Mouse (Mus musculus) MEL (cell line): ENCODE measurements around the gene Fam72a. TPM values are rescaled to one million over a fixed set of nuclear protein-coding genes. Genes with fewer than 3 reads are reported as not detected.
A peak's percentile ranks its signal among the peaks of the same experiment; 100 is the strongest.

Source experiments
- DNase-seq: peaks from one replicate; pipeline ENCODE4 v3.0.0; 2011; ENCODE audit warnings: low read depth, low spot score
- H3K27ac ChIP-seq: 2 replicates; pipeline ENCODE4 v1.5.1; 2012; ENCODE audit warnings: low read depth, mild to moderate bottlenecking, control low read depth, low read length, moderate library complexity; ENCODE audit not compliant: control insufficient read depth
- H3K27me3 ChIP-seq, 2 experiments: fragments of 150-350 bp in 1 of 2; sonication (generic) in 1 of 2; 2 replicates each; pipeline ENCODE4 v1.6.1; 2012; ENCODE audit warnings: low read length in 2 of 2, mild to moderate bottlenecking in 2 of 2, improper control_type of control experiment in 1 of 2, moderate library complexity in 1 of 2; ENCODE audit not compliant: insufficient read depth in 2 of 2, control insufficient read depth in 1 of 2
- H3K36me3 ChIP-seq, 2 experiments: 2 replicates each; pipeline ENCODE4 v1.6.1; 2012 to 2014; ENCODE audit warnings: low read length in 2 of 2, improper control_type of control experiment in 1 of 2, inconsistent platforms in 1 of 2, mild to moderate bottlenecking in 1 of 2; ENCODE audit not compliant: insufficient read depth in 2 of 2, control insufficient read depth in 1 of 2
- H3K4me1 ChIP-seq, 2 experiments: fragments of 150-350 bp in 1 of 2; sonication (generic) in 1 of 2; 2 replicates each; pipeline ENCODE4 v1.6.1; 2012; ENCODE audit warnings: low read length in 2 of 2, improper control_type of control experiment in 1 of 2, mild to moderate bottlenecking in 1 of 2; ENCODE audit not compliant: insufficient read depth in 2 of 2, control insufficient read depth in 1 of 2
- H3K4me3 ChIP-seq, 2 experiments: fragments of 150-350 bp in 1 of 2; sonication (generic) in 1 of 2; 2 replicates each; pipeline ENCODE4 v1.5.1; 2012; ENCODE audit warnings: low read depth in 2 of 2, low read length in 2 of 2, mild to moderate bottlenecking in 2 of 2, moderate library complexity in 2 of 2, control low read depth in 1 of 2, improper control_type of control experiment in 1 of 2; ENCODE audit not compliant: control insufficient read depth in 1 of 2, insufficient read depth in 1 of 2
- H3K79me2 ChIP-seq: 2 replicates; pipeline ENCODE4 v1.6.1; 2012; ENCODE audit warnings: mild to moderate bottlenecking, low read length, moderate library complexity; ENCODE audit not compliant: control insufficient read depth, poor library complexity, insufficient read depth
- H3K9ac ChIP-seq: 2 replicates; pipeline ENCODE4 v1.6.1; 2012; ENCODE audit warnings: low read depth, mild to moderate bottlenecking, control low read depth, low read length, moderate library complexity; ENCODE audit not compliant: control insufficient read depth, poor library complexity, severe bottlenecking
- H3K9me3 ChIP-seq: fragments of 150-350 bp; sonication (generic); replicated peaks from 2 replicates; pipeline ENCODE4 v1.6.1; 2012; ENCODE audit warnings: mild to moderate bottlenecking, low read length, improper control_type of control experiment, moderate library complexity; ENCODE audit not compliant: insufficient read depth
- CTCF ChIP-seq, 3 experiments: IDR thresholded peaks in 2 of 3; conservative IDR thresholded peaks in 1 of 3; 2 replicates each; pipeline ENCODE4 v1.5.1; 2011 to 2012; ENCODE audit warnings: low read length in 3 of 3, low read depth in 2 of 3, mild to moderate bottlenecking in 2 of 3, improper control_type of control experiment in 1 of 3, inconsistent platforms in 1 of 3, mixed read lengths in 1 of 3, moderate library complexity in 1 of 3; ENCODE audit not compliant: control insufficient read depth in 1 of 3, insufficient read depth in 1 of 3, poor library complexity in 1 of 3, severe bottlenecking in 1 of 3
- ELF1 ChIP-seq: IDR thresholded peaks from 2 replicates; pipeline ENCODE4 v1.6.1; 2014; ENCODE audit warnings: low read depth, mild to moderate bottlenecking, inconsistent platforms, low read length, improper control_type of control experiment, moderate library complexity
- EP300 ChIP-seq, 2 experiments: IDR thresholded peaks; 2 replicates each; pipeline ENCODE4 v1.6.1; 2011; ENCODE audit warnings: improper control_type of control experiment in 2 of 2, low read length in 2 of 2, low read depth in 1 of 2, mild to moderate bottlenecking in 1 of 2
- ETS1 ChIP-seq: IDR thresholded peaks from 2 replicates; pipeline ENCODE4 v1.6.1; 2012; ENCODE audit warnings: low read depth, mild to moderate bottlenecking, inconsistent platforms, low read length, improper control_type of control experiment, moderate library complexity
- GATA1 ChIP-seq: IDR thresholded peaks from 2 replicates; pipeline ENCODE4 v1.6.1; 2011; ENCODE audit warnings: low read depth, low read length, improper control_type of control experiment
- HCFC1 ChIP-seq: IDR thresholded peaks from 2 replicates; pipeline ENCODE4 v1.6.1; 2012; ENCODE audit warnings: low read depth, mild to moderate bottlenecking, inconsistent platforms, low read length, improper control_type of control experiment, moderate library complexity
- MAFK ChIP-seq: IDR thresholded peaks from 2 replicates; pipeline ENCODE4 v1.6.1; 2011; ENCODE audit warnings: low read depth, mild to moderate bottlenecking, low read length, improper control_type of control experiment, borderline replicate concordance
- MAX ChIP-seq: IDR thresholded peaks from 2 replicates; pipeline ENCODE4 v1.6.1; 2011; ENCODE audit warnings: low read length, improper control_type of control experiment
- MEF2A ChIP-seq: IDR thresholded peaks from 2 replicates; pipeline ENCODE4 v1.6.1; 2014; ENCODE audit warnings: low read depth, mild to moderate bottlenecking, inconsistent platforms, low read length, improper control_type of control experiment; ENCODE audit not compliant: poor library complexity, insufficient replicate concordance, severe bottlenecking; ENCODE audit errors: extremely low read depth
- MXI1 ChIP-seq: IDR thresholded peaks from 2 replicates; pipeline ENCODE4 v1.6.1; 2011; ENCODE audit warnings: mild to moderate bottlenecking, low read depth, low read length, improper control_type of control experiment
- MYB ChIP-seq: IDR thresholded peaks from 2 replicates; pipeline ENCODE4 v1.6.1; 2011; ENCODE audit warnings: mild to moderate bottlenecking, low read depth, low read length, improper control_type of control experiment
- MYC ChIP-seq: IDR thresholded peaks from 2 replicates; pipeline ENCODE4 v1.6.1; 2011; ENCODE audit warnings: low read depth, mild to moderate bottlenecking, low read length, improper control_type of control experiment, moderate library complexity
- NELFE ChIP-seq: IDR thresholded peaks from 2 replicates; pipeline ENCODE4 v1.6.1; 2011; ENCODE audit warnings: low read depth, low read length, improper control_type of control experiment
- POLR2A ChIP-seq, 2 experiments: IDR thresholded peaks; 2 replicates each; pipeline ENCODE4 v1.6.1; 2011 to 2012; ENCODE audit warnings: low read length in 2 of 2, mild to moderate bottlenecking in 2 of 2, control low read depth in 1 of 2, improper control_type of control experiment in 1 of 2, low read depth in 1 of 2, moderate library complexity in 1 of 2; ENCODE audit not compliant: control insufficient read depth in 1 of 2, insufficient read depth in 1 of 2, poor library complexity in 1 of 2
- POLR2AphosphoS2 ChIP-seq: IDR thresholded peaks from 2 replicates; pipeline ENCODE4 v1.6.1; 2011; ENCODE audit warnings: low read length, improper control_type of control experiment
- POLR2AphosphoS5 ChIP-seq: IDR thresholded peaks from 2 replicates; pipeline ENCODE4 v1.6.1; 2012; ENCODE audit warnings: low read depth, borderline replicate concordance, mild to moderate bottlenecking, inconsistent platforms, low read length, moderate library complexity, mixed read lengths
- RAD21 ChIP-seq: IDR thresholded peaks from 2 replicates; pipeline ENCODE4 v1.6.1; 2011; ENCODE audit warnings: mild to moderate bottlenecking, low read depth, low read length, improper control_type of control experiment
- RCOR1 ChIP-seq: IDR thresholded peaks from 2 replicates; pipeline ENCODE4 v1.6.1; 2012; ENCODE audit warnings: low read depth, mild to moderate bottlenecking, inconsistent platforms, low read length, improper control_type of control experiment
- SIN3A ChIP-seq: IDR thresholded peaks from 2 replicates; pipeline ENCODE4 v1.6.1; 2012; ENCODE audit warnings: low read length, improper control_type of control experiment, inconsistent platforms
- SMC3 ChIP-seq: IDR thresholded peaks from 2 replicates; pipeline ENCODE4 v1.6.1; 2011; ENCODE audit warnings: low read depth, low read length, improper control_type of control experiment
- TAL1 ChIP-seq: IDR thresholded peaks from 2 replicates; pipeline ENCODE4 v1.6.1; 2012; ENCODE audit warnings: mild to moderate bottlenecking, inconsistent platforms, low read length, moderate library complexity, mixed read lengths
- TBP ChIP-seq: IDR thresholded peaks from 2 replicates; pipeline ENCODE4 v1.8.0; 2011; ENCODE audit warnings: low read depth, low read length, improper control_type of control experiment
- TCF12 ChIP-seq: IDR thresholded peaks from 2 replicates; pipeline ENCODE4 v1.6.1; 2014; ENCODE audit warnings: low read depth, mild to moderate bottlenecking, inconsistent platforms, low read length, improper control_type of control experiment, moderate library complexity
- UBTF ChIP-seq: IDR thresholded peaks from 2 replicates; pipeline ENCODE4 v1.6.1; 2012; ENCODE audit warnings: low read depth, mild to moderate bottlenecking, inconsistent platforms, low read length, improper control_type of control experiment, moderate library complexity, borderline replicate concordance; ENCODE audit not compliant: insufficient read depth
- USF2 ChIP-seq, 2 experiments: IDR thresholded peaks; 2 replicates each; pipeline ENCODE4 v1.6.1; 2011 to 2012; ENCODE audit warnings: improper control_type of control experiment in 2 of 2, low read length in 2 of 2, borderline replicate concordance in 1 of 2, inconsistent platforms in 1 of 2, low read depth in 1 of 2, mild to moderate bottlenecking in 1 of 2; ENCODE audit not compliant: insufficient read depth in 1 of 2
- ZC3H11A ChIP-seq: IDR thresholded peaks from 2 replicates; pipeline ENCODE4 v1.6.1; 2012; ENCODE audit warnings: low read depth, mild to moderate bottlenecking, inconsistent platforms, low read length, improper control_type of control experiment
- ZNF384 ChIP-seq: IDR thresholded peaks from 2 replicates; pipeline ENCODE4 v1.6.1; 2012; ENCODE audit warnings: low read depth, mild to moderate bottlenecking, inconsistent platforms, low read length, improper control_type of control experiment
- polyA plus RNA-seq, 2 experiments: library from polyadenylated mRNA; stranded (reverse) in 1 of 2; unstranded in 1 of 2; fragments of >175 nt in 1 of 2; fragments of >200 nt in 1 of 2; gene quantifications; 2 replicates each; pipeline versions ENCODE4 v1.2.1 to v1.2.4; 2012; ENCODE audit warnings: low replicate concordance in 2 of 2, low read depth in 1 of 2; ENCODE audit not compliant: insufficient read length in 2 of 2, insufficient read depth in 1 of 2, missing spikeins in 1 of 2
- total RNA-seq: library from RNA; depleted of rRNA; stranded (reverse); fragments of 300-350 nt; gene quantifications from 2 replicates; pipeline ENCODE4 v1.2.3, GENCODE M21; 2012

The Fam72a gene
- total and polyA plus RNA-seq, 3 experiments: 8.2 to 8.8 TPM; not detected in 1

- Histone ChIP-seq H3K4me3 (no peak overlapping the region), H3K9me3 (no peaks in the 10 kb centered on the region), H3K79me2 (peaks cover 21% of the 10 kb centered on the region), H3K27me3 (no peaks in the 10 kb centered on the region), H3K9ac (no peak overlapping the region), H3K4me1 (peaks cover 39 to 44% of the 10 kb centered on the region in 2 experiments), H3K36me3 (peaks cover 0 to 77% of the 10 kb centered on the region in 2 experiments; a peak in 2 of 4 replicates), H3K27ac (no peak overlapping the region; the same call in 1 of the 2 replicates)
- DNase-seq: peak; percentile 77
- TF ChIP-seq NELFE (no peak), MEF2A (no peak), POLR2AphosphoS2 (no peak), SIN3A (peak; percentile 75), TBP (no peak), MAFK (no peak), ZNF384 (peak; percentile 84), MYB (no peak), SMC3 (no peak), EP300 (IDR thresholded peaks at IDR 0.05; ENCODE audit: low read depth in 1 of 2, low read length in 2 of 2) (peak; percentile 98 to 99), RCOR1 (peak; percentile 92), ZC3H11A (no peak; the same call in 1 of the 2 replicates), GATA1 (peak; percentile 99), UBTF (no peak), MYC (0 out of 2 replicates have a peak, but pooled peaks have one; percentile 47), TCF12 (peak; percentile 98), MXI1 (no peak), ELF1 (peak; percentile 77), TAL1 (peak; percentile 59), POLR2AphosphoS5 (no peak), ETS1 (peak; percentile 88)
These were observed 46.3 kb upstream of the Fam72a start for GRCm38 (mm10) chr1:131481391-131481790.

GRCm38 (mm10) chr1:131482242-131482641 is 45.5 kb upstream of the Fam72a start:
- no peak for TF ChIP-seq SMC3
- TF ChIP-seq ETS1: no peak
- no peak for TF ChIP-seq POLR2A (IDR thresholded peaks at IDR 0.05; ENCODE audit: control insufficient read depth in 1 of 2, insufficient read depth in 1 of 2, low read depth in 1 of 2, low read length in 2 of 2, poor library complexity in 1 of 2)
- no peak for TF ChIP-seq USF2 (IDR thresholded peaks at IDR 0.05; ENCODE audit: borderline replicate concordance in 1 of 2, insufficient read depth in 1 of 2, low read depth in 1 of 2, low read length in 2 of 2)
- TF ChIP-seq MEF2A: no peak
- TF ChIP-seq NELFE: no peak
- no peak for TF ChIP-seq POLR2AphosphoS5
- no peak for TF ChIP-seq RAD21
- no peak for TF ChIP-seq MAX
- no peak for TF ChIP-seq HCFC1
- no peak for TF ChIP-seq CTCF (IDR thresholded peaks at IDR 0.05 in 2 of 3, conservative IDR thresholded peaks at IDR 0.05 in 1 of 3; ENCODE audit: control insufficient read depth in 1 of 3, insufficient read depth in 1 of 3, low read depth in 2 of 3, low read length in 3 of 3, poor library complexity in 1 of 3, severe bottlenecking in 1 of 3)
- no peak for TF ChIP-seq POLR2AphosphoS2
- H3K36me3 ChIP-seq: peaks cover 0 to 80% of the 10 kb centered on the region in 2 experiments; a peak in 2 of 4 replicates
- peaks cover 19% of the 10 kb centered on the region for H3K79me2 ChIP-seq
- H3K4me3 ChIP-seq: no peak overlapping the region
- H3K27me3 ChIP-seq: no peaks in the 10 kb centered on the region
- DNase-seq: no peak
- H3K4me1 ChIP-seq: peaks cover 37 to 49% of the 10 kb centered on the region in 2 experiments
- H3K9me3 ChIP-seq: no peaks in the 10 kb centered on the region
- no peak overlapping the region for H3K9ac ChIP-seq
- peak overlapping the region; percentile 19; the same call in 1 of the 2 replicates for H3K27ac ChIP-seq
